Mouse (Mus musculus) left cerebral cortex, postnatal 36 days (tissue): ENCODE measurements around the gene Neurog2. TPM values are rescaled to one million over a fixed set of nuclear protein-coding genes. Genes with fewer than 3 reads are reported as not detected.

ENCODE experiments used
- DNase-seq, 2 experiments: peaks; one replicate each; pipeline ENCODE4 v3.0.0; 2021 to 2022; ENCODE audit warnings: low spot score in 2 of 2, mixed read lengths in 1 of 2
- intact Hi-C: fragments of 180-260 bp; cut with DNase I; formaldehyde crosslinking; loops from one replicate; pipeline ENCODE4 v1.15.1; 2025
- total RNA-seq, 2 experiments: library from RNA; stranded (reverse); gene quantifications; 2 replicates each; pipeline ENCODE4 v1.2.3; 2021

Gene Neurog2
- under 1 TPM; 0.34 to 0.79 TPM for total RNA-seq

- intact Hi-C loops = loop anchor here (5.0 kb wide), 2 partner anchors 74 to 1584 kb away; no protein-coding TSS in a partner anchor
- DNase-seq = peak; percentile 30 to 36
These were observed at the start of gene Neurog2 for GRCm38 (mm10) chr3:127633080-127634032. TSS of gene Neurog2 (plus strand) at chr3:127633135.

GRCm38 (mm10) chr3:127597136-127597535 is 35.8 kb upstream of the Neurog2 start:
- DNase-seq = no peak
- intact Hi-C loops = no loop called here

- no peak for DNase-seq
- intact Hi-C loops = no loop called here
These were observed 24.8 kb upstream of the Neurog2 start for GRCm38 (mm10) chr3:127608109-127608508.

GRCm38 (mm10) chr3:127625296-127625695 is 7.6 kb upstream of the Neurog2 start:
- intact Hi-C loops = loop anchor here (2.0 to 5.0 kb wide), 2 partner anchors 134 to 322 kb away; no protein-coding TSS in a partner anchor

GRCm38 (mm10) chr3:127625701-127626399 is 7.1 kb upstream of the Neurog2 start:
- intact Hi-C loops = loop anchor here (2.0 to 5.0 kb wide), 2 partner anchors 133 to 321 kb away; no protein-coding TSS in a partner anchor
- DNase-seq = no peak

More at GRCm38 (mm10) chr3:127625296-127625695, 7.6 kb upstream of the Neurog2 start:
- peak; percentile 46 for DNase-seq

GRCm38 (mm10) chr3:127626524-127626923 is 6.4 kb upstream of the Neurog2 start:
- intact Hi-C loops = loop anchor here (5.0 kb wide), 1 partner anchor 321 kb away; no protein-coding TSS in a partner anchor
- DNase-seq = no peak

GRCm38 (mm10) chr3:127627151-127627955 is 5.6 kb upstream of the Neurog2 start:
- intact Hi-C loops = loop anchor here (5.0 kb wide), 1 partner anchor 320 kb away; no protein-coding TSS in a partner anchor
- DNase-seq = no peak

- no peak for DNase-seq
- intact Hi-C loops = loop anchor here (5.0 kb wide), 1 partner anchor 319 kb away; no protein-coding TSS in a partner anchor
These were observed 5.0 kb upstream of the Neurog2 start for GRCm38 (mm10) chr3:127627956-127628310.

GRCm38 (mm10) chr3:127628311-127629184 is 4.4 kb upstream of the Neurog2 start:
- intact Hi-C loops = loop anchor here (5.0 kb wide), 1 partner anchor 319 kb away; no protein-coding TSS in a partner anchor
- DNase-seq = no peak

GRCm38 (mm10) chr3:127630190-127630589 is 2.7 kb upstream of the Neurog2 start:
- DNase-seq = no peak
- intact Hi-C loops = loop anchor here (5.0 kb wide), 2 partner anchors 77 to 1587 kb away; no protein-coding TSS in a partner anchor

GRCm38 (mm10) chr3:127630735-127631372 is 2.1 kb upstream of the Neurog2 start:
- intact Hi-C loops = loop anchor here (5.0 kb wide), 2 partner anchors 76 to 1586 kb away; no protein-coding TSS in a partner anchor
- DNase-seq = no peak

GRCm38 (mm10) chr3:127631582-127631981 is 1.4 kb upstream of the Neurog2 start:
- DNase-seq = no peak
- intact Hi-C loops = loop anchor here (5.0 kb wide), 2 partner anchors 76 to 1586 kb away; no protein-coding TSS in a partner anchor

GRCm38 (mm10) chr3:127632531-127632930 is 404 bp upstream of the Neurog2 start:
- intact Hi-C loops = loop anchor here (5.0 kb wide), 2 partner anchors 75 to 1585 kb away; no protein-coding TSS in a partner anchor
- DNase-seq = no peak

- DNase-seq = peak; percentile 71 to 75
- intact Hi-C loops = loop anchor here (5.0 kb wide), 2 partner anchors 73 to 1583 kb away; no protein-coding TSS in a partner anchor
These were observed 1.4 kb downstream of the Neurog2 start for GRCm38 (mm10) chr3:127634101-127634983.

GRCm38 (mm10) chr3:127634984-127635349 is 2.0 kb downstream of the Neurog2 start:
- intact Hi-C loops = loop anchor here (5.0 kb wide), 2 partner anchors 72 to 1582 kb away; no protein-coding TSS in a partner anchor
- DNase-seq = no peak
